Mouse (Mus musculus): ENCODE data around the gene Fbxl13. TPM values are rescaled to one million over a fixed set of nuclear protein-coding genes. Genes with fewer than 3 reads are reported as not detected.

Fbxl13 gene
- polyA plus RNA-seq, 1 experiment, result 0.19 TPM

DNA sequence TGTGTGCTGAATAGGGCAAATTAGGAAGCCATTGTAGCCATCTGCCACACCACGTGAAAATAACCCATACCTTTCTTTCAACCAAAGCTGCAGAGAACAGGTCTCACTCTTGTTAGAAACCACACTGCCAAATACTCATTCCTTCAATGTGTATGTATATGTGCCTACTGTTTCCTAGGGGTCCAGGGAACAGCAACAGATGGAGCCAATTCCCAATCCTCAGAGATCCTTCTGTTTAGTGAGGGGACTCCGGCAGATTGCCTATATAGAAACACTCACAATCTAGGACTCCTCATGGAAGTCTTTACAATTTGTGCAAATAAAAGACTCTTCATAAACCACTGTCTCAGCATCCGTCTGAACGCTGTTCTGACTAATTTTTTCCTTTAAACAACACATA lies 127.2 kb downstream of the Fbxl13 start:
- Histone ChIP-seq H3ac (ENCODE audit: control insufficient read depth, insufficient read length) (no peak overlapping the region), H3K36me3 (ENCODE audit: control insufficient read depth, insufficient read depth) (no peaks in the 10 kb centered on the region), H3K4me3 (no peak overlapping the region), H3K4me2 (ENCODE audit: low read depth) (no peak overlapping the region), H3K79me2 (ENCODE audit: control insufficient read depth, insufficient read depth) (no peaks in the 10 kb centered on the region), H3K27me3 (ENCODE audit: control insufficient read depth, insufficient read depth, insufficient read length) (no peaks in the 10 kb centered on the region)
- TF ChIP-seq MYOG (IDR thresholded peaks at IDR 0.05; ENCODE audit: control insufficient read depth in 1 of 3, insufficient read depth in 1 of 3, insufficient read length in 2 of 3, low read depth in 2 of 3) (no peak), POLR2AphosphoS2 (IDR thresholded peaks at IDR 0.05; ENCODE audit: insufficient read length, low read depth) (no peak), TCF12 (IDR thresholded peaks at IDR 0.05; ENCODE audit: insufficient read depth, poor library complexity, severe bottlenecking) (no peak), E2F4 (IDR thresholded peaks at IDR 0.05; ENCODE audit: insufficient read depth) (no peak), POLR2A (IDR thresholded peaks at IDR 0.05; ENCODE audit: insufficient read length, low read depth) (no peak), REST (IDR thresholded peaks at IDR 0.05; ENCODE audit: insufficient read depth, insufficient read length) (no peak), MAX (IDR thresholded peaks at IDR 0.05; ENCODE audit: low read depth) (no peak), USF1 (IDR thresholded peaks at IDR 0.05; ENCODE audit: low read depth) (no peak), SRF (IDR thresholded peaks at IDR 0.05; ENCODE audit: control insufficient read depth, insufficient read length, low read depth) (no peak), TCF3 (IDR thresholded peaks at IDR 0.05; ENCODE audit: insufficient read length, low read depth) (no peak), CEBPB (IDR thresholded peaks at IDR 0.05; ENCODE audit: insufficient read depth, poor library complexity, severe bottlenecking) (no peak), MYOD1 (IDR thresholded peaks at IDR 0.05; ENCODE audit: control insufficient read depth in 1 of 3, insufficient read length in 2 of 3, low read depth in 2 of 3) (no peak)

DNA sequence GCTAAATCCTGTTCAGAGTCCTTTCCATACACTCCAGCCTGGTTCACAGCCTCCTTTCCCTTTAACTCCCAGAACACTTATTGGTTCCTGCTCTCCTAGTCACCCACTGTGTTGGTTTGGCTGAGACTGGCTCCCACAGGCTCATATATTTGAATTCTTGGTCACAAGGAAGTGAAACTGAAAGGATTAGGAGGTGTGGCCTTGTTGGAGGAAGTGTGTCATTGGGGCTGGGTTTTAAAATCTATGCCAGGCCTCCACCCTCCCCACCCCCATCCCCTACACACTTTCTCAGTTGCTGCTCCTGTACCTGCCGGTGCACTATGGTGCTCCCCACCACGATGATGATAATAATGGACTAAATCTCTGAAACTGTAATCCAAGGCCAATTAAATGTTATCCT lies 127.9 kb downstream of the Fbxl13 start:
- TF ChIP-seq POLR2A (IDR thresholded peaks at IDR 0.05; ENCODE audit: insufficient read length, low read depth) (no peak), TCF3 (IDR thresholded peaks at IDR 0.05; ENCODE audit: insufficient read length, low read depth) (no peak), MYOG (IDR thresholded peaks at IDR 0.05; ENCODE audit: control insufficient read depth in 1 of 3, insufficient read depth in 1 of 3, insufficient read length in 2 of 3, low read depth in 2 of 3) (no peak)
- no peaks in the 10 kb centered on the region for H3K36me3 ChIP-seq (ENCODE audit: control insufficient read depth, insufficient read depth)
- no peak overlapping the region for H3K4me3 ChIP-seq
- H3K4me2 ChIP-seq (ENCODE audit: low read depth), result no peak overlapping the region
- no peak overlapping the region for H3ac ChIP-seq (ENCODE audit: control insufficient read depth, insufficient read length)
- no peaks in the 10 kb centered on the region for H3K79me2 ChIP-seq (ENCODE audit: control insufficient read depth, insufficient read depth)
- H3K27me3 ChIP-seq (ENCODE audit: control insufficient read depth, insufficient read depth, insufficient read length), result no peaks in the 10 kb centered on the region

DNA sequence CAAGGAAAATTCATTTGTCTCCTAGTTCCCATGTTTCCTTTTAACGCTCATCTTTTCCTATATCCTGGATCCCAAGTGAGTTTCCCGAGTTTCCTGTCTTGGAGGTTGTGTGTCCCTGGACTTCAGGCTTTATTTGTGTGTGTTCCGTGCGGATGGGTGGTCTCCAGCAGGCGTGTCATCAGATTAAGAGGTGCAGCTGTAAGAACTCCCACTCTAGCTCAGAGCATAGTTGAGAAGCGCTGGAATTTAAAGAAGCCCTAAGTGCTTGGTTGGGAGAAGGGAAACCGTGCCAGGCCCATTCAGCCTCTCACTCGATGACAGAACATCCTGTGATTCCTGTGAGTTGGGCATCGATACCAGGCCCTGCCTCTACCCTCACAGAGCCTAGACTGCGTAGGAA lies 132.1 kb downstream of the Fbxl13 start:
- Histone ChIP-seq H3K79me2 (ENCODE audit: control insufficient read depth, insufficient read depth) (no peaks in the 10 kb centered on the region), H3K4me3 (no peak overlapping the region), H3K27me3 (ENCODE audit: control insufficient read depth, insufficient read depth, insufficient read length) (no peaks in the 10 kb centered on the region), H3K4me2 (ENCODE audit: low read depth) (no peak overlapping the region), H3ac (ENCODE audit: control insufficient read depth, insufficient read length) (no peak overlapping the region), H3K36me3 (ENCODE audit: control insufficient read depth, insufficient read depth) (no peaks in the 10 kb centered on the region)
- TF ChIP-seq REST (IDR thresholded peaks at IDR 0.05; ENCODE audit: insufficient read depth, insufficient read length), result no peak
- TF ChIP-seq CEBPB (IDR thresholded peaks at IDR 0.05; ENCODE audit: insufficient read depth, poor library complexity, severe bottlenecking), result no peak
- TF ChIP-seq E2F4 (IDR thresholded peaks at IDR 0.05; ENCODE audit: insufficient read depth), result no peak
- no peak for TF ChIP-seq MYOG (IDR thresholded peaks at IDR 0.05; ENCODE audit: control insufficient read depth in 1 of 3, insufficient read depth in 1 of 3, insufficient read length in 2 of 3, low read depth in 2 of 3)

DNA sequence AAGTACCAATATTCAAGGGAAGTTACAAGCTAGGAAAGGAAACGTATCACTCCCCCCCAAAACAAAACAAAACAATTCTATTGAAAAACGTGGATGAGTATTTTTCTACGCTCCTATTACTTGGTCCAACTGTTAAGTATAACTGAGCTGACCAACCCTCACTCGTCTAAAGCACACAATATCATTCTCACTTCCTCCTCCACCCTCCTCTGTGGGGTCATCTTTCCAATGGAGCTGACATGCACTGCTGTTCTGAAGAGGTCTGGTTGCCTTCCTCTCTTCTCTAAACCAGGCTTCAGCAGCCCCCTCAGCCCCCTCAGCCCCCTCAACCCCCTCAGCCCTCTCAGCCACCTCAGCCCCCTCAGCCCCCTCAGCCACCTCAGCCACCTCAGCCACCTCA lies 135.6 kb downstream of the Fbxl13 start:
- H3K4me2 ChIP-seq (ENCODE audit: low read depth), result no peak overlapping the region

DNA sequence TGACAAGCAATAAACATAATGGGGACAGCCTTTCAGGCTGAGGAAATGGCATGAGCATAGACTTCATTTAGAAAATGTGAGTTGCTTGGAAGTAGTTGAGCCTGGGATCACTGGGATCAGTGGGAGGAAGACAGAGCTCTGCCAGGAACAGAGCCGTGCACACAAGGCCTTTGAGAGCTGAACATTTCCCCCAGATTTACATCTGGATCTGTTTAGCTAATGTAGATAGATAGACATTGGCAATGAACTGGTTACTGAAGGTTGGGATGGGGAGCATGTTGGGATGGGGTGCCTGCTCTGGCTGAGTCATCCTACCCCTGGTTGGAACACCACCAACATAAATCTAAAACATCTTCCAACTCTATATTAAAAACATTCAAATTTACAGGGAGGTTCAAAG lies 138.5 kb downstream of the Fbxl13 start:
- Histone ChIP-seq H3K4me3 (no peak overlapping the region), H3K36me3 (ENCODE audit: control insufficient read depth, insufficient read depth) (no peaks in the 10 kb centered on the region), H3ac (ENCODE audit: control insufficient read depth, insufficient read length) (no peak overlapping the region), H3K4me2 (ENCODE audit: low read depth) (no peak overlapping the region), H3K27me3 (ENCODE audit: control insufficient read depth, insufficient read depth, insufficient read length) (no peaks in the 10 kb centered on the region), H3K79me2 (ENCODE audit: control insufficient read depth, insufficient read depth) (no peaks in the 10 kb centered on the region)
- TF ChIP-seq MYOG (IDR thresholded peaks at IDR 0.05; ENCODE audit: control insufficient read depth in 1 of 3, insufficient read depth in 1 of 3, insufficient read length in 2 of 3, low read depth in 2 of 3), result no peak
- no peak for TF ChIP-seq TCF3 (IDR thresholded peaks at IDR 0.05; ENCODE audit: insufficient read length, low read depth)
- TF ChIP-seq MYOD1 (IDR thresholded peaks at IDR 0.05; ENCODE audit: control insufficient read depth in 1 of 3, insufficient read length in 2 of 3, low read depth in 2 of 3), result no peak
- no peak for TF ChIP-seq REST (IDR thresholded peaks at IDR 0.05; ENCODE audit: insufficient read depth, insufficient read length)
- no peak for TF ChIP-seq SRF (IDR thresholded peaks at IDR 0.05; ENCODE audit: control insufficient read depth, insufficient read length, low read depth)

More for the DNA sequence above, 135.6 kb downstream of the Fbxl13 start:
- Histone ChIP-seq H3K27me3 (ENCODE audit: control insufficient read depth, insufficient read depth, insufficient read length) (no peaks in the 10 kb centered on the region), H3ac (ENCODE audit: control insufficient read depth, insufficient read length) (no peak overlapping the region), H3K79me2 (ENCODE audit: control insufficient read depth, insufficient read depth) (no peaks in the 10 kb centered on the region), H3K4me3 (no peak overlapping the region), H3K36me3 (ENCODE audit: control insufficient read depth, insufficient read depth) (no peaks in the 10 kb centered on the region)
- no peak for TF ChIP-seq CEBPB (IDR thresholded peaks at IDR 0.05; ENCODE audit: insufficient read depth, poor library complexity, severe bottlenecking)
- no peak for TF ChIP-seq MAX (IDR thresholded peaks at IDR 0.05; ENCODE audit: low read depth)
- TF ChIP-seq TCF12 (IDR thresholded peaks at IDR 0.05; ENCODE audit: insufficient read depth, poor library complexity, severe bottlenecking), result no peak
- no peak for TF ChIP-seq MYOG (IDR thresholded peaks at IDR 0.05; ENCODE audit: control insufficient read depth in 1 of 3, insufficient read depth in 1 of 3, insufficient read length in 2 of 3, low read depth in 2 of 3)
- TF ChIP-seq TCF3 (IDR thresholded peaks at IDR 0.05; ENCODE audit: insufficient read length, low read depth), result no peak
- no peak for TF ChIP-seq USF1 (IDR thresholded peaks at IDR 0.05; ENCODE audit: low read depth)
- TF ChIP-seq POLR2A (IDR thresholded peaks at IDR 0.05; ENCODE audit: insufficient read length, low read depth), result no peak
- no peak for TF ChIP-seq POLR2AphosphoS2 (IDR thresholded peaks at IDR 0.05; ENCODE audit: insufficient read length, low read depth)
- no peak for TF ChIP-seq SRF (IDR thresholded peaks at IDR 0.05; ENCODE audit: control insufficient read depth, insufficient read length, low read depth)
- TF ChIP-seq REST (IDR thresholded peaks at IDR 0.05; ENCODE audit: insufficient read depth, insufficient read length), result no peak

All from myocyte (in vitro differentiated cells).